ENCODE assay signal across 16 mouse cellular contexts in the genomic region with DNA sequence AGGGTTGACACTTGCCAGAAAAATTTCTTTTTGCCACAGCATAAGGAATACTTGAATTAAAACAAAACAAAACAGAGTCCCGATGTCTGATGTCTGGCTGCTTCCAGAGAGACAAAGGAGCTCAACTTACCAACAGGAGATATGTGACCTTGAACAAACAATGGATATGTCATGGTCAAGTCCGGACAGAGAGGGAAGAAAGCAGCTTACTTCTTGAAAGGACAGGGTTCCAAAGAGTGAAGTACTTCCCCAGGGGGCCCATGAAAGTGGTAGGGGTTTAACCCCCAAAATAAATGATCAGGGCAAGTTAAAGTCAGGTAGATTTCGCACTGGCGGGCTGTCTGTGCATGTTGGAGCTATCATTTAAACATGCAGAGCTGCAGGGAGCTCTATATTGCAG. TPM values are rescaled to one million over a fixed set of nuclear protein-coding genes. Genes with fewer than 3 reads are reported as not detected.
DNase-seq lines count a peak whose midpoint lies in the region; ATAC-seq lines count a peak whose summit lies in the region.
"Had no signal": no experiment of that assay in that cellular context is flagged by ENCODE, and none has a peak within 500 bp of the region (broad histone marks: within the 10 kb centered on the region; RNA-seq: fewer than 3 reads in every experiment).

No protein-coding gene starts in this region.

- no peaks in the 10 kb centered on the region for H3K9me3 ChIP-seq in kidney, embryonic 15.5 days (replicated peaks)
- no peaks in the 10 kb centered on the region for H3K9me3 ChIP-seq in midbrain, embryonic 11.5 days (ENCODE audit: control insufficient read depth, low read length)
- H3K9me3 ChIP-seq in midbrain, embryonic 10.5 days (replicated peaks), result no peaks in the 10 kb centered on the region
- H3K9me3 ChIP-seq: embryonic facial prominence, embryonic 10.5 days; heart, embryonic 15.5 days; hindbrain, embryonic 13.5 days had no signal

- WGBS in kidney, embryonic 15.5 days, result 44% methylated on average over 4 of the region's 4 CpGs
- WGBS in midbrain, embryonic 11.5 days, result 55% methylated on average over 4 of the region's 4 CpGs
- WGBS in midbrain, embryonic 10.5 days, result 77% methylated on average over 4 of the region's 4 CpGs

- no peak overlapping the region for H3K4me3 ChIP-seq in kidney, embryonic 15.5 days (replicated peaks)
- H3K4me3 ChIP-seq in midbrain, embryonic 11.5 days (ENCODE audit: low read depth, low read length), result no peak overlapping the region
- H3K4me3 ChIP-seq in midbrain, embryonic 10.5 days, result no peak overlapping the region
- H3K4me3 ChIP-seq: embryonic facial prominence, embryonic 10.5 days; heart, adult 2 months; heart, embryonic 15.5 days; hindbrain, embryonic 13.5 days had no signal

- H3K9ac ChIP-seq in kidney, embryonic 15.5 days, result no peak overlapping the region
- no peak overlapping the region for H3K9ac ChIP-seq in midbrain, embryonic 11.5 days (ENCODE audit: low read length)
- H3K9ac ChIP-seq: heart, embryonic 15.5 days; hindbrain, embryonic 13.5 days had no signal

- ATAC-seq in kidney, embryonic 15.5 days (replicated peaks; ENCODE audit: low FRiP score), result no peak
- no peak for ATAC-seq in midbrain, embryonic 11.5 days (ENCODE audit: low FRiP score)
- ATAC-seq: forebrain, embryonic 14.5 days; hindbrain, postnatal 0 days had no signal

- DNase-seq in kidney, postnatal 14 days, result no peak
- DNase-seq in midbrain, embryonic 11.5 days (ENCODE audit: low spot score, missing footprints), result peak; percentile 79
- no peak for DNase-seq in midbrain, embryonic 10.5 days (ENCODE audit: low spot score)
- peak; percentile 58 for DNase-seq in ES-CJ7 (ENCODE audit: low read depth, low spot score)
- no peak for DNase-seq in Muller cell, postnatal 12 days (ENCODE audit: inconsistent ontology term)
- DNase-seq in ovary, postnatal 14 days (ENCODE audit: low spot score), result no peak
- DNase-seq: adrenal gland, postnatal 10 days; heart, adult 2 months; heart, postnatal 14 days had no signal

- no peaks in the 10 kb centered on the region for H3K27me3 ChIP-seq in kidney, embryonic 15.5 days
- no peaks in the 10 kb centered on the region for H3K27me3 ChIP-seq in midbrain, embryonic 11.5 days (ENCODE audit: control insufficient read depth, insufficient read depth, low read length)
- no peaks in the 10 kb centered on the region for H3K27me3 ChIP-seq in midbrain, embryonic 10.5 days (ENCODE audit: low read depth, poor library complexity, severe bottlenecking)
- H3K27me3 ChIP-seq: heart, embryonic 15.5 days; hindbrain, embryonic 13.5 days had no signal

- no peak overlapping the region for H3K4me2 ChIP-seq in kidney, embryonic 15.5 days
- no peak overlapping the region for H3K4me2 ChIP-seq in midbrain, embryonic 11.5 days
- H3K4me2 ChIP-seq: heart, embryonic 11.5 days; heart, embryonic 15.5 days; hindbrain, embryonic 13.5 days had no signal

- peaks cover 10% of the 10 kb centered on the region; the same call in 1 of the 2 replicates for H3K4me1 ChIP-seq in kidney, embryonic 15.5 days
- 0 out of 2 replicates have a peak, but pooled peaks cover 2% of the 10 kb centered on the region for H3K4me1 ChIP-seq in midbrain, embryonic 11.5 days (ENCODE audit: control insufficient read depth, insufficient read depth, low read length)
- peaks cover 10% of the 10 kb centered on the region; the same call in 1 of the 2 replicates for H3K4me1 ChIP-seq in midbrain, embryonic 10.5 days

- H3K27ac ChIP-seq in kidney, embryonic 15.5 days, result peak overlapping the region; percentile 28
- H3K27ac ChIP-seq in midbrain, embryonic 11.5 days (ENCODE audit: low read depth, low read length), result no peak overlapping the region
- no peak overlapping the region for H3K27ac ChIP-seq in midbrain, embryonic 10.5 days (replicated peaks)
- H3K27ac ChIP-seq: embryonic facial prominence, embryonic 10.5 days; heart, adult 2 months; heart, embryonic 15.5 days; hindbrain, embryonic 13.5 days; hindbrain, postnatal 0 days had no signal

- H3K36me3 ChIP-seq in kidney, embryonic 15.5 days, result no peaks in the 10 kb centered on the region
- H3K36me3 ChIP-seq in midbrain, embryonic 11.5 days (ENCODE audit: control insufficient read depth, insufficient read depth, low read length), result no peaks in the 10 kb centered on the region
- H3K36me3 ChIP-seq in midbrain, embryonic 10.5 days, result no peaks in the 10 kb centered on the region
- H3K36me3 ChIP-seq: embryonic facial prominence, embryonic 10.5 days; heart, embryonic 15.5 days; hindbrain, embryonic 13.5 days had no signal

RNA-seq across cellular contexts. Expression of a gene that starts 43.2 kb away (rescaled TPM):
- polyA plus RNA-seq in kidney, embryonic 15.5 days (2015; fragmentation: Nextera tagmentation; extraction: Ambion mirVana), result 18.0 and 18.5 TPM in 2 replicates
- polyA plus RNA-seq in midbrain, embryonic 11.5 days (2014; fragmentation: Nextera tagmentation; extraction: Ambion mirVana), result 12.7 and 13.0 TPM in 2 replicates
- polyA plus RNA-seq in midbrain, embryonic 10.5 days (2016; fragmentation: Nextera tagmentation; extraction: Ambion mirVana), result 11.7 and 13.0 TPM in 2 replicates

Comparison
In these comparisons a context has a peak if more than half of its experiments do, and no peak if none do; other contexts are left out.
1. DNase-seq: peak in midbrain, embryonic 11.5 days (single experiment) and ES-CJ7 (single experiment); none in kidney, postnatal 14 days (single experiment), midbrain, embryonic 10.5 days (single experiment), Muller cell, postnatal 12 days (single experiment) and ovary, postnatal 14 days (single experiment).